Mouse (Mus musculus) forebrain, embryonic 16.5 days (tissue): ENCODE measurements around the gene Adgrd1. TPM values are rescaled to one million over a fixed set of nuclear protein-coding genes. Genes with fewer than 3 reads are reported as not detected.

Experiments used
- ATAC-seq: fragments of 200-750 bp; cut with Nextera tagmentation; 2 replicates; pipeline ENCODE4 v1.8.0; 2017; ENCODE audit warnings: mild to moderate bottlenecking, moderate library complexity
- H3K27ac ChIP-seq: fragments of 300-500 bp; sonication (generic); 2 replicates; pipeline ENCODE4 v1.5.1; 2014; ENCODE audit warnings: low read length, control low read depth
- H3K27me3 ChIP-seq: fragments of 300-500 bp; sonication (generic); replicated peaks from 2 replicates; pipeline ENCODE4 v1.6.1; 2014; ENCODE audit warnings: low read length; ENCODE audit not compliant: control insufficient read depth, insufficient read depth
- H3K36me3 ChIP-seq: fragments of 300-500 bp; sonication (generic); 2 replicates; pipeline ENCODE4 v1.6.1; 2014; ENCODE audit not compliant: control insufficient read depth, insufficient read depth
- H3K4me1 ChIP-seq: fragments of 300-500 bp; sonication (generic); replicated peaks from 2 replicates; pipeline ENCODE4 v1.6.1; 2014; ENCODE audit warnings: low read length; ENCODE audit not compliant: control insufficient read depth, insufficient read depth
- H3K4me2 ChIP-seq: fragments of 300-500 bp; sonication (generic); 2 replicates; pipeline ENCODE4 v1.6.1; 2014; ENCODE audit warnings: mild to moderate bottlenecking, low read length, control low read depth
- H3K4me3 ChIP-seq: fragments of 300-500 bp; sonication (generic); replicated peaks from 2 replicates; pipeline ENCODE4 v1.5.1; 2014; ENCODE audit warnings: mild to moderate bottlenecking, low read length, control low read depth
- H3K9ac ChIP-seq: fragments of 300-500 bp; sonication (generic); replicated peaks from 2 replicates; pipeline ENCODE4 v1.6.1; 2014; ENCODE audit warnings: low read depth, low read length, control low read depth
- H3K9me3 ChIP-seq: fragments of 300-500 bp; sonication (generic); 2 replicates; pipeline ENCODE4 v1.6.1; 2016; ENCODE audit warnings: low read length; ENCODE audit not compliant: control insufficient read depth
- WGBS: fragments of 180-500 bp; shearing (Covaris S2); extraction: QIAGEN DNeasy Blood & Tissue Kit; methylation state at CpG from one replicate; pipeline ENCODE4 v1.1.7; 2014; 5-methylcytosine and 5-hydroxymethylcytosine counted together
- polyA plus RNA-seq: library from polyadenylated mRNA; unstranded; fragments of >200 nt; fragmentation: Nextera tagmentation; extraction: Ambion mirVana; gene quantifications from 2 replicates; pipeline ENCODE4 v1.2.1, GENCODE M21; 2015

The Adgrd1 gene
- polyA plus RNA-seq, 1 experiment from 2014 or later, result 0.22 TPM

GRCm38 (mm10) chr5:129164091-129164490 lies 67.5 kb downstream of the Adgrd1 start:
- H3K4me3 ChIP-seq, result no peak overlapping the region
- no peaks in the 10 kb centered on the region for H3K36me3 ChIP-seq
- no peak for ATAC-seq
- no peak overlapping the region for H3K9ac ChIP-seq
- WGBS, result 58% methylated on average over 10 of the region's 10 CpGs
- H3K4me1 ChIP-seq, result no peaks in the 10 kb centered on the region; the same call in 1 of the 2 replicates
- H3K27me3 ChIP-seq, result no peaks in the 10 kb centered on the region
- H3K4me2 ChIP-seq, result no peak overlapping the region
- no peaks in the 10 kb centered on the region for H3K9me3 ChIP-seq
- H3K27ac ChIP-seq, result no peak overlapping the region

- no peak for ATAC-seq
- H3K4me1 ChIP-seq, result no peaks in the 10 kb centered on the region; the same call in none of the 2 replicates
- no peaks in the 10 kb centered on the region for H3K9me3 ChIP-seq
- no peaks in the 10 kb centered on the region for H3K36me3 ChIP-seq
- WGBS, result 87% methylated on average over 10 of the region's 10 CpGs
- H3K4me2 ChIP-seq, result no peak overlapping the region
- H3K27me3 ChIP-seq, result no peaks in the 10 kb centered on the region
- no peak overlapping the region for H3K9ac ChIP-seq
- peak overlapping the region; percentile 33; the same call in 1 of the 2 replicates for H3K27ac ChIP-seq
- H3K4me3 ChIP-seq, result no peak overlapping the region
Measured at GRCm38 (mm10) chr5:129164911-129165584, 68.5 kb downstream of the Adgrd1 start.

GRCm38 (mm10) chr5:129165595-129165994 lies 69.0 kb downstream of the Adgrd1 start:
- no peak overlapping the region for H3K4me3 ChIP-seq
- no peak for ATAC-seq
- H3K27ac ChIP-seq, result peak overlapping the region; percentile 33; the same call in 1 of the 2 replicates
- no peaks in the 10 kb centered on the region; the same call in none of the 2 replicates for H3K4me1 ChIP-seq
- no peak overlapping the region for H3K9ac ChIP-seq
- H3K4me2 ChIP-seq, result no peak overlapping the region
- no peaks in the 10 kb centered on the region for H3K9me3 ChIP-seq
- H3K27me3 ChIP-seq, result no peaks in the 10 kb centered on the region
- WGBS, result 74% methylated on average over 7 of the region's 7 CpGs
- H3K36me3 ChIP-seq, result no peaks in the 10 kb centered on the region

GRCm38 (mm10) chr5:129169090-129169489 lies 72.5 kb downstream of the Adgrd1 start:
- no peaks in the 10 kb centered on the region for H3K27me3 ChIP-seq
- H3K9ac ChIP-seq, result no peak overlapping the region
- 75% methylated on average over 5 of the region's 5 CpGs for WGBS
- no peaks in the 10 kb centered on the region; the same call in none of the 2 replicates for H3K4me1 ChIP-seq
- no peak overlapping the region for H3K4me3 ChIP-seq
- H3K4me2 ChIP-seq, result no peak overlapping the region
- no peaks in the 10 kb centered on the region for H3K36me3 ChIP-seq
- H3K27ac ChIP-seq, result no peak overlapping the region
- ATAC-seq, result no peak
- H3K9me3 ChIP-seq, result no peaks in the 10 kb centered on the region

- no peak overlapping the region for H3K9ac ChIP-seq
- H3K4me2 ChIP-seq, result no peak overlapping the region
- no peaks in the 10 kb centered on the region; the same call in none of the 2 replicates for H3K4me1 ChIP-seq
- no peaks in the 10 kb centered on the region for H3K27me3 ChIP-seq
- no peak for ATAC-seq
- H3K27ac ChIP-seq, result no peak overlapping the region
- no peaks in the 10 kb centered on the region for H3K36me3 ChIP-seq
- WGBS, result 10% methylated on average over 4 of the region's 4 CpGs
- no peak overlapping the region for H3K4me3 ChIP-seq
- H3K9me3 ChIP-seq, result no peaks in the 10 kb centered on the region
Measured at GRCm38 (mm10) chr5:129169567-129169966, 73.0 kb downstream of the Adgrd1 start.

GRCm38 (mm10) chr5:129172533-129172932 lies 76.0 kb downstream of the Adgrd1 start:
- 92% methylated on average over 6 of the region's 6 CpGs for WGBS
- no peak overlapping the region for H3K27ac ChIP-seq
- H3K4me2 ChIP-seq, result no peak overlapping the region
- H3K27me3 ChIP-seq, result no peaks in the 10 kb centered on the region
- H3K4me3 ChIP-seq, result no peak overlapping the region
- H3K4me1 ChIP-seq, result no peaks in the 10 kb centered on the region; the same call in 1 of the 2 replicates
- no peak overlapping the region for H3K9ac ChIP-seq
- no peak for ATAC-seq
- H3K36me3 ChIP-seq, result no peaks in the 10 kb centered on the region
- no peaks in the 10 kb centered on the region for H3K9me3 ChIP-seq

GRCm38 (mm10) chr5:129175925-129176324 lies 79.4 kb downstream of the Adgrd1 start:
- Histone ChIP-seq H3K27me3 (no peaks in the 10 kb centered on the region), H3K36me3 (no peaks in the 10 kb centered on the region), H3K4me1 (no peaks in the 10 kb centered on the region), H3K4me2 (no peak overlapping the region), H3K27ac (no peak overlapping the region), H3K4me3 (no peak overlapping the region), H3K9ac (no peak overlapping the region), H3K9me3 (no peaks in the 10 kb centered on the region)
- no peak for ATAC-seq
- 5% methylated on average over 3 of the region's 3 CpGs for WGBS

- H3K4me1 ChIP-seq, result no peaks in the 10 kb centered on the region; the same call in 1 of the 2 replicates
- no peaks in the 10 kb centered on the region for H3K9me3 ChIP-seq
- no peaks in the 10 kb centered on the region for H3K36me3 ChIP-seq
- no peak overlapping the region for H3K27ac ChIP-seq
- H3K4me2 ChIP-seq, result no peak overlapping the region
- no peak overlapping the region for H3K4me3 ChIP-seq
- no peak overlapping the region for H3K9ac ChIP-seq
- ATAC-seq, result peak; percentile 78
- no peaks in the 10 kb centered on the region for H3K27me3 ChIP-seq
- 48% methylated on average over 14 of the region's 14 CpGs for WGBS
Measured at GRCm38 (mm10) chr5:129177697-129178511, 81.4 kb downstream of the Adgrd1 start.

GRCm38 (mm10) chr5:129179356-129179755 lies 82.8 kb downstream of the Adgrd1 start:
- 87% methylated on average over 6 of the region's 6 CpGs for WGBS
- Histone ChIP-seq H3K4me3 (no peak overlapping the region), H3K9me3 (no peaks in the 10 kb centered on the region), H3K36me3 (no peaks in the 10 kb centered on the region), H3K4me2 (no peak overlapping the region), H3K9ac (no peak overlapping the region), H3K27me3 (no peaks in the 10 kb centered on the region), H3K27ac (no peak overlapping the region), H3K4me1 (peaks cover 2% of the 10 kb centered on the region; the same call in 1 of the 2 replicates)
- ATAC-seq, result no peak
